Mouse (Mus musculus) E14TG2a.4 (cell line): ENCODE results near the gene Ect2.

ENCODE experiments used
- H3K27me3 ChIP-seq: 2 replicates; pipeline ENCODE4 v1.6.1; 2014; ENCODE audit warnings: low read length, control low read depth; ENCODE audit not compliant: insufficient read depth
- H3K36me3 ChIP-seq: 2 replicates; pipeline ENCODE4 v1.6.1; 2014; ENCODE audit warnings: low read length, control low read depth; ENCODE audit not compliant: insufficient read depth
- H3K4me1 ChIP-seq: replicated peaks from 2 replicates; pipeline ENCODE4 v1.6.1; 2014; ENCODE audit warnings: low read depth, low read length, control low read depth
- H3K4me3 ChIP-seq: replicated peaks from 2 replicates; pipeline ENCODE4 v1.5.1; 2014; ENCODE audit warnings: mild to moderate bottlenecking, low read length
- H3K9me3 ChIP-seq: 2 replicates; pipeline ENCODE4 v1.6.1; 2014; ENCODE audit warnings: low read length, control low read depth
- CTCF ChIP-seq: conservative IDR thresholded peaks from 2 replicates; pipeline ENCODE4 v1.5.1; 2014; ENCODE audit warnings: low read length
- NANOG ChIP-seq: IDR thresholded peaks from 2 replicates; pipeline ENCODE4 v1.6.1; 2014; ENCODE audit warnings: borderline replicate concordance, low read length, mixed read lengths
- POU5F1 ChIP-seq: IDR thresholded peaks from 2 replicates; pipeline ENCODE4 v1.6.1; 2014; ENCODE audit warnings: low read length, borderline replicate concordance

Gene Ect2

GRCm38 (mm10) chr3:27067206-27067605 lies 86.5 kb downstream of the Ect2 start:
- Histone ChIP-seq H3K4me1 (peaks cover 50% of the 10 kb centered on the region), H3K36me3 (no peaks in the 10 kb centered on the region), H3K27me3 (no peaks in the 10 kb centered on the region), H3K9me3 (no peaks in the 10 kb centered on the region), H3K4me3 (no peak overlapping the region)
- peak; percentile 53 for TF ChIP-seq CTCF
- no peak for TF ChIP-seq POU5F1

- no peaks in the 10 kb centered on the region for H3K9me3 ChIP-seq
- peaks cover 73% of the 10 kb centered on the region for H3K4me1 ChIP-seq
- no peaks in the 10 kb centered on the region for H3K36me3 ChIP-seq
- no peak overlapping the region for H3K4me3 ChIP-seq
- TF ChIP-seq POU5F1 = no peak
- no peak for TF ChIP-seq CTCF
- no peak for TF ChIP-seq NANOG
- no peaks in the 10 kb centered on the region for H3K27me3 ChIP-seq
Measured at GRCm38 (mm10) chr3:27064886-27065285, 88.8 kb downstream of the Ect2 start.

GRCm38 (mm10) chr3:27063399-27064260 lies 90.0 kb downstream of the Ect2 start:
- no peaks in the 10 kb centered on the region for H3K36me3 ChIP-seq
- H3K4me1 ChIP-seq = peaks cover 80% of the 10 kb centered on the region
- H3K27me3 ChIP-seq = no peaks in the 10 kb centered on the region
- no peaks in the 10 kb centered on the region for H3K9me3 ChIP-seq
- H3K4me3 ChIP-seq = peak overlapping the region; percentile 37; the same call in 1 of the 2 replicates
- TF ChIP-seq NANOG = peak; percentile 60; the same call in 1 of the 2 replicates
- TF ChIP-seq CTCF = no peak
- peak; percentile 58; the same call in 1 of the 2 replicates for TF ChIP-seq POU5F1

GRCm38 (mm10) chr3:27060441-27060840 lies 93.2 kb downstream of the Ect2 start:
- H3K4me3 ChIP-seq = no peak overlapping the region
- no peak for TF ChIP-seq NANOG
- TF ChIP-seq POU5F1 = no peak
- no peak for TF ChIP-seq CTCF
- H3K27me3 ChIP-seq = no peaks in the 10 kb centered on the region
- no peaks in the 10 kb centered on the region for H3K36me3 ChIP-seq
- peaks cover 57% of the 10 kb centered on the region for H3K4me1 ChIP-seq
- 0 out of 2 replicates have a peak, but pooled peaks cover 10% of the 10 kb centered on the region for H3K9me3 ChIP-seq

GRCm38 (mm10) chr3:27059529-27060322 lies 94.0 kb downstream of the Ect2 start:
- Histone ChIP-seq H3K4me3 (no peak overlapping the region), H3K9me3 (0 out of 2 replicates have a peak, but pooled peaks cover 10% of the 10 kb centered on the region), H3K4me1 (peaks cover 49% of the 10 kb centered on the region), H3K27me3 (no peaks in the 10 kb centered on the region), H3K36me3 (no peaks in the 10 kb centered on the region)
- TF ChIP-seq POU5F1 (no peak), NANOG (peak; percentile 51; the same call in 1 of the 2 replicates)

- Histone ChIP-seq H3K36me3 (no peaks in the 10 kb centered on the region), H3K27me3 (no peaks in the 10 kb centered on the region), H3K9me3 (0 out of 2 replicates have a peak, but pooled peaks cover 10% of the 10 kb centered on the region), H3K4me3 (no peak overlapping the region), H3K4me1 (peaks cover 17% of the 10 kb centered on the region)
- TF ChIP-seq CTCF (no peak), POU5F1 (no peak), NANOG (no peak)
Measured at GRCm38 (mm10) chr3:27055471-27055870, 98.2 kb downstream of the Ect2 start.

DNA sequence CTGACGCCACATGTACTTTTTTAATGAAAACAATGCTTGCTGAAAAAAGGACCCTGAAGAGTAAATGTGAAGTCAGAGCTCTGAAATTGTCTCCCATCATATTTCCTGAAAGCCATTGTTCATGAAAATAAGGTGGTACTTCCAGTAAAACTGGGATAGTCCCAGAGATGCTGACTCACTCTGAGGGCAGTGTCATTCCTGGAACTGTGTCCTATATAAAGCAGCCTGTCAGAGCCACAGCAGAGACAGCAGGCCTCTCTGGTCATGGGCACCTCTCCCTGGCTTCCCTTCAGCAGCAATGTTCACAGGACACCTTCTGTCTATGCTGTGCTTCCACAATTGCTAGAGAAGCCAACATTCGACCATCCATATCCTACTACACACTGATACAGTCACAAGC lies 98.9 kb downstream of the Ect2 start:
- Histone ChIP-seq H3K9me3 (0 out of 2 replicates have a peak, but pooled peaks cover 10% of the 10 kb centered on the region), H3K4me1 (peaks cover 10% of the 10 kb centered on the region), H3K27me3 (no peaks in the 10 kb centered on the region), H3K36me3 (no peaks in the 10 kb centered on the region), H3K4me3 (no peak overlapping the region)
- TF ChIP-seq POU5F1 = no peak
- TF ChIP-seq NANOG = no peak
- TF ChIP-seq CTCF = no peak
